Mouse (Mus musculus) neural tube, embryonic 11.5 days (tissue): ENCODE measurements at regions not wholly inside any gene's neighbourhood (a gene's known extent, or its start where the extent isn't known, plus 50 kb on each side); places are given as distances from the start of the nearest gene placed in this dataset.

Experiments used
- ATAC-seq: fragments of 200-750 bp; cut with Nextera tagmentation; 2 replicates; pipeline ENCODE4 v1.8.0; 2017; ENCODE audit warnings: moderate number of reproducible peaks, mild to moderate bottlenecking, moderate TSS enrichment, moderate library complexity; ENCODE audit not compliant: insufficient read depth, low FRiP score, low TSS enrichment
- DNase-seq: peaks from one replicate; pipeline ENCODE4 v3.0.0-alpha.2; 2015; ENCODE audit warnings: low spot score
- H3K27ac ChIP-seq: fragments of 300-500 bp; sonication (generic); 2 replicates; pipeline ENCODE4 v1.5.1; 2014; ENCODE audit warnings: low read depth, mild to moderate bottlenecking, low read length
- H3K27me3 ChIP-seq: fragments of 300-500 bp; sonication (generic); 2 replicates; pipeline ENCODE4 v1.6.1; 2014; ENCODE audit warnings: mild to moderate bottlenecking, low read length, mixed read lengths; ENCODE audit not compliant: control insufficient read depth, insufficient read depth
- H3K36me3 ChIP-seq: fragments of 300-500 bp; sonication (generic); 2 replicates; pipeline ENCODE4 v1.6.1; 2014; ENCODE audit warnings: mild to moderate bottlenecking, low read length, moderate library complexity, mixed read lengths; ENCODE audit not compliant: control insufficient read depth, insufficient read depth
- H3K4me1 ChIP-seq: fragments of 300-500 bp; sonication (generic); 2 replicates; pipeline ENCODE4 v1.6.1; 2014; ENCODE audit warnings: low read length, mixed read lengths; ENCODE audit not compliant: control insufficient read depth, insufficient read depth
- H3K4me2 ChIP-seq: fragments of 300-500 bp; sonication (generic); 2 replicates; pipeline ENCODE4 v1.6.1; 2014; ENCODE audit warnings: low read depth, mild to moderate bottlenecking, moderate library complexity
- H3K4me3 ChIP-seq: fragments of 300-500 bp; sonication (generic); 2 replicates; pipeline ENCODE4 v1.5.1; 2014; ENCODE audit warnings: low read depth, low read length
- H3K9ac ChIP-seq: fragments of 300-500 bp; sonication (generic); 2 replicates; pipeline ENCODE4 v1.6.1; 2014; ENCODE audit warnings: mild to moderate bottlenecking, low read length
- H3K9me3 ChIP-seq: fragments of 300-500 bp; sonication (generic); 2 replicates; pipeline ENCODE4 v1.6.1; 2016; ENCODE audit warnings: low read length; ENCODE audit not compliant: control insufficient read depth
- WGBS: fragments of 180-500 bp; shearing (Covaris S2); extraction: QIAGEN DNeasy Blood & Tissue Kit; methylation state at CpG from one replicate; pipeline ENCODE4 v1.1.7; 2014; 5-methylcytosine and 5-hydroxymethylcytosine counted together

- DNase-seq (no peak), ATAC-seq (no peak)
- H3K4me2 ChIP-seq, result no peak overlapping the region
- no peak overlapping the region for H3K27ac ChIP-seq
- H3K27me3 ChIP-seq, result no peaks in the 10 kb centered on the region
- no peak overlapping the region for H3K9ac ChIP-seq
- no peaks in the 10 kb centered on the region for H3K36me3 ChIP-seq
- H3K9me3 ChIP-seq, result no peaks in the 10 kb centered on the region
- H3K4me3 ChIP-seq, result no peak overlapping the region
- WGBS, result 95% methylated on average over 1 of the region's 1 CpGs
- H3K4me1 ChIP-seq, result no peaks in the 10 kb centered on the region
These were observed 137.0 kb downstream of the Pax1 start for GRCm38 (mm10) chr2:147498731-147499130.

GRCm38 (mm10) chr2:147455932-147456331 is 94.2 kb downstream of the Pax1 start:
- H3K4me1 ChIP-seq, result no peaks in the 10 kb centered on the region
- WGBS, result 70% methylated on average over 5 of the region's 5 CpGs
- no peak for ATAC-seq

GRCm38 (mm10) chr2:147454362-147455257 is 92.9 kb downstream of the Pax1 start:
- Histone ChIP-seq H3K9me3 (no peaks in the 10 kb centered on the region), H3K36me3 (no peaks in the 10 kb centered on the region), H3K27ac (no peak overlapping the region), H3K9ac (0 out of 2 replicates have a peak overlapping the region, but pooled peaks have one; percentile 4), H3K27me3 (no peaks in the 10 kb centered on the region), H3K4me1 (no peaks in the 10 kb centered on the region), H3K4me2 (peak overlapping the region; percentile 19), H3K4me3 (no peak overlapping the region)
- DNase-seq (peak; percentile 64), ATAC-seq (peak; percentile 85)
- WGBS, result 48% methylated on average over 18 of the region's 18 CpGs

More at GRCm38 (mm10) chr2:147455932-147456331, 94.2 kb downstream of the Pax1 start:
- DNase-seq, result no peak
- H3K9ac ChIP-seq, result no peak overlapping the region
- no peak overlapping the region for H3K4me2 ChIP-seq
- no peak overlapping the region for H3K27ac ChIP-seq
- H3K36me3 ChIP-seq, result no peaks in the 10 kb centered on the region
- H3K4me3 ChIP-seq, result no peak overlapping the region
- no peaks in the 10 kb centered on the region for H3K27me3 ChIP-seq
- H3K9me3 ChIP-seq, result no peaks in the 10 kb centered on the region
